Mouse (Mus musculus) adipocyte (in vitro differentiated cells): ENCODE measurements around the gene Sod1.

ENCODE experiments used
- DNase-seq: peaks from one replicate; pipeline ENCODE4 v3.0.0-alpha.2; 2016; ENCODE audit warnings: low spot score

Gene Sod1

DNA sequence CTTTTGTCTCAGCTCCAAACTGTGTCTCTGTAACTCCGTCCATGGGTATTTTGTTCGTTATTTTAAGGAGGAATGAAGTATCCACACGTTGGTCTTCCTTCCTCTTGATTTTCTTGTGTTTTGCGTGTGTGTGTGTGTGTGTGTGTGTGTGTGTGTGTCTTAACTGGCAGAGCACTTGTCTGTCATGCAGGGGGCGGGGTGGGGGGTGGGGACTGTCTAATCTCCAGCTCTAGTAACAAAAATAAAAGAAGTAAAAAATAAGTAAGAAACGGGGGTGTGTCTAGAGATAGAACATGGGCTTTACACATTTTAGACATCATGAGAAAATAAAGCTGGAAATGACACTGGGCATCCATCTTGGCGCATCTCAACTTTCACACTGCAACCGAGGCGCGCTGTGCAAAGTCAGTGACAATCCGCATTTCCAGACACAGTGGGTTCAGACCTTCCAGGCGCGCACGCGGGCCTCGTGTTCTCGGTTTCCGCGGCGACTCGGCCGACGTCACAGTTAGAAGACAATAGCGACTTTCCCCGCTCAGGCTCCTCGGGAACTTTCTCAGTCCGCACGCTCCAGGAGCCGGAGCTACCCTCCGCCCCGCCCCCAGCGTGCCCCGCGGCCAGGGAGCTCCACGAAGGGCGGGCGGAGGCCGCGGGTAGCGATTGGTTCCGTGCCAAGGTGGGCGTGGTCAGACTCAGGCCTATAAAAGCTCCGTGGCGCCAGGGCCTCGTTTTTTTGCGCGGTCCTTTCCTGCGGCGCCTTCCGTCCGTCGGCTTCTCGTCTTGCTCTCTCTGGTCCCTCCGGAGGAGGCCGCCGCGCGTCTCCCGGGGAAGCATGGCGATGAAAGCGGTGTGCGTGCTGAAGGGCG lies at the start of gene Sod1:
Gene Sod1, plus strand, starts transcription at position 729 of the 866 bp plus-strand sequence.
- peak; percentile 96 for DNase-seq

DNA sequence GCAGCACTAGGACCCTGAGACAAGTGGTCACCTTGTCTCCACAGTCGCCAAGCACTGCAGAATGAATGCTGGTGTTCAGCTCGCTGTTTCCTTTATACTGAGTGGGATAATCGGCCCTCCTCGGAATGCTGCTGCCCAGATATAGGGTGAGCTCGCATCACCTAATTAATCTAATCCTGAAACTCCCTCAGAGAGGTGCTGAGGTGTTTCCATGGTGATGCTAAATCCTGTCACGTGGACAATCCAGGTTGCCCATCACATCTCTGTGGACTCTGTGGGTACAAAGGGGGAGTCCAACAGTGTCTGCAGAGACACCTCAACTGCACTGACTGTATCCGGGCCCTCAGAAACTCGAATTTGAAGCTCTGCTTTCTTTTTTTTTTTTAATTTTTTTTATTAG lies 49.1 kb upstream of the Sod1 start:
- DNase-seq, result no peak

DNA sequence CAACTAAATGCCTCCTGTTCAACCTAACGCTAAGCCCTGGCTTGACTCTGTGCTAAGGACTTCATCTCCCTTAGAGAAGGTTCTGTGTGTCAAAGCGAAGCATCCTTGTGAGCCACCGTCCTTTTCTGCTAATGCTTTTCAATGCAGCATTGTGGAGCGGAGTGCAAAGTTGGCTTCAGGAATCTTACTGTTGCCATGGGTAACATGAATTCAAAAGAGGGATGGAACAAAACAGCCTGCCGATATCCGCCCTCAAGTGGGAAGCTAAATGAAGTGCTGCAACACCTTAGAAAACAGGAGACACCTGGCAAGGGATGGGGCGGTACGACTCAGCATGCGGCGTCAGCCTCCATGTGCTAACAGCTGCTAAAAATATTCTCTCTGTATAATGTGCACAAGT lies 44.1 kb upstream of the Sod1 start:
- DNase-seq, result no peak

DNA sequence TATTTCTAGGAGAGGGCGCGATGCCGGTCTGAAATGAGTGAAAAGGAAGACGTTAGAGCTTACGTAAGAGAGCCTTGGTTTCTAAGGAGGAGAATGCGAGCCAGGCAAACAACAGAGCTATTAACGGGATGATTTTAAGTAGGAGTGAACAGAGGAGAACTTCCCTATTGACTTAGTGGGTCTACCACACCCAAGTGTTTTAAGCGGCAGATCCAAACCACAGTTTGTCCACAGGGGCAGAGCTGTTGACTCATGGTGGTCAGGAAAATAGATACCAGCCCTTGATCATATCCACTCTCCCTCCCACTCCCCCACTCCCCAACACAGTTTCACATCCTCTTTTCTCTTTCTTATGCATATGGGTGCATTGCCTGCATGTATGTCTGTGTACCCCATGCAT lies 43.1 kb upstream of the Sod1 start:
- no peak for DNase-seq

DNA sequence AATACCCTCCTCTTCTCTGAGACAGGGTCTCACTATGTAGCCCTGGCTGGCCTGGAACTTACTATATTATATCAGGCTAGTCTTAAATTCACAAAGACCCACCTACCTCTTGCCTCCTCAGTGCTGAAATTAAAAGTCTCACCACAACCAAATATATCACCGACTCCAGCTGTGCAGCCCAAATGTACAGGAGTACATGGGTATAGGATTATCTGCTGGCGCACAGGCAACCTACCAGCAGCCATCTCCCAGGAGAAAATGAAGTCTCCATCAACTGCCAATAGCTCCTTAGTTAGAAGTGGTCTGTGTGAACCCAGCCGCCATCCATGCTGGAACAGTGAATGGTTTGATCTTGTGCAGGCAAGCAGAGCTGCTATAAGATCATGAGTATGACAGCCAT lies 42.1 kb upstream of the Sod1 start:
- DNase-seq, result no peak

DNA sequence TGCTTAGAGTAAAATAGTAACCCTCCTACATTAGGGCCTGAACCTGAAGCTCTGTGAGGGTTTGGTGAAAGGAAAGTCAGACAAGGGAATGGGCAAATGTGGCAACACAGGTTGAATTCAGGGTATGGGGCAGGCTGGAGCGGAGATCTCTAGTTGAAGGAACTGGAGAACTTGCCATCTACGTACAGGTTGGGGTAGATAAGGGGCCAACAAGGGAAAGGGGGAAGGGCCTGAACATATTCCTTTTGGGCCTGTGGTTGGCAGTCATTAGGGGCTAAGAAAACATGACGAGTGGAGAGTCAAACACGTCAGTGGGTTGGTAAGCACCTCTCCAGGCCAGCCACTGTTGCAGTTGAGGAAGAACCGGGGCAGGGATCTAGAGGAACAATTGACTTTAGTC lies 40.7 kb upstream of the Sod1 start:
- DNase-seq, result no peak

DNA sequence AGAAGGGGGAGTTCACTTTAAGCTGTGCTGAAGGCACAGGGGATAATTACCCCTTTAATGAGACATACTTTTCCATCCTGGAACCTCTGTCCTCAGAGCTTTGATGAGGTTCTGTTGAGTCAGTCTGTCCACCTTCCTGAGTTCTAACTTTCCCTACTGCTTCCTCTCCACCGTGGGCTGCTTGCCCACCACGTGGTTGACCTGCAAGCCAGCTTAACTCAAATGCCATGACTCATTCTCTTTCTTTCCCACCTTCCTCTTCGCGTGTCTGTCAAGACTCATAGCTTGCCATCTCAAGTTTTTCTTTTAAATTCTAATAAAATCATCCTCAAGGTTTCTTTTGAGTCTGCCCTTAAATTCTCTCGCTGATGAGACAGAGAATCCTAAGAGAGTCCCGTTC lies 39.6 kb upstream of the Sod1 start:
- no peak for DNase-seq

DNA sequence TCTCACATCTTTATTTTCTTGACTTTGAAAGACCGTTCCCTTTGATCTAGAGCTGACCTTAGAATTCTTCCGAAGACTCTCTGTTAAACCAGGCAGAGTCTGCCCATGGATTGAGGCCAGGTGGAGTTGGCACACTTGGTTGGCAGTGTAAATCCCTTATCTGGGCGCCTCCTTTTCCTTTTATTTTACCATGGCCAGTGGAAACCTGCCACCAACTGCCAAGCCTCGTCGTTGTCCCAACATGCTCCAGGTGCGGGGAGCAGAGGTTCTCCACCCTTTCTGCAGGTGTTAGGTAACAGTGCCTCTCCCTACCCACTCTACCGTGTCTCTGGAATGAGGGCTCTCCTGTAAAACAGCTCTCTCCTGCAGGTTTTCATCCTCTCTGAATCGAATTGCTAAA lies 38.9 kb upstream of the Sod1 start:
- DNase-seq, result no peak

DNA sequence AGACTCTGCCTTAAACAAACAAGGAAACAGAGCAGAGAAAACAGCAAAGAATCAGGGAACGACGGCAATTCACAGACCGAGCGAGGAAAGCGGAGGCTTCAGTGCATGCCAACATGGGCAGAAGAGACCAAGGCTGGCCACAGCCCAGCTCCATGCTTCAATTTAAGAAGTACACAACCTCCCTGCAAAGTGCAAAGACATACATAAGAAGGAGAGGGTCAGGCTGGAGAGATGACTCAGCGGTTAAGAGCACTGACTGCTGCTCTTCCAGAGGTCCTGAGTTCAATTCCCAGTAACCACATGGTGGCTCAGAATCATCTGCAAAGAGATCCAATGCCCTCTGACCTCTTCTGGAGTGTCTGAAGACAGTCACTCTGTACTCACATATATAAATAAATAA lies 36.4 kb upstream of the Sod1 start:
- DNase-seq, result no peak

DNA sequence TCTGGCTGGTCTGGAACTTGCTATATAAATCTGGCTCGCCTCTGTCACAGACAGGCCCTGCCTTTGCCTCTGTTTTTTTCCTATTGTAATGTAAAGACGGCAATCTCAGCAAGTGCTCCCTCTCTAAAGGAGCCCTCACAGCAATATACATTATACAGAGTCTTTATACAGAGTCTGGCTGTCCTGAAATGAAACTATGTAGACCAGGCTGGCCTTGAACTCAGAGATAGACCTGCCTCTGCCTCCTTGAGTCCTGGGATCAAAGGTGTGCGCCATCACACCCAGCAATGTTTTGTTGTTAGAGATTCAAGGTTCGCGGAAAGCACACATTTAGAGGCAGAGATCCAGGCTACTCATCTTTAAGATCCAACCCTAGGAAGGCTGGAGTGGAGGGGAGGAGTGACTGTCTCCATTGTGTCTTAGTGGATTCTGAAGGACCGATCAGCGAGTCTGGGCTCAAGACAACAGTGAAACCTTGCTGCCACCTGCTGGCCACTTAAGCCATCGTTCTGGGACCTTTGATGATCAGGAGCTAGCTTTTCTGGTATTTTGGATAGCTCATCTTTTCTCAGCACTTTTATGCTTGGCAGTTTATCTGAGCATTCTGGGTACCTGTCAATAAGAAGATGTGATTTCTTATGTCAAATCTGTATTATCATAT lies 34.5 kb upstream of the Sod1 start:
- peak; percentile 90 for DNase-seq

DNA sequence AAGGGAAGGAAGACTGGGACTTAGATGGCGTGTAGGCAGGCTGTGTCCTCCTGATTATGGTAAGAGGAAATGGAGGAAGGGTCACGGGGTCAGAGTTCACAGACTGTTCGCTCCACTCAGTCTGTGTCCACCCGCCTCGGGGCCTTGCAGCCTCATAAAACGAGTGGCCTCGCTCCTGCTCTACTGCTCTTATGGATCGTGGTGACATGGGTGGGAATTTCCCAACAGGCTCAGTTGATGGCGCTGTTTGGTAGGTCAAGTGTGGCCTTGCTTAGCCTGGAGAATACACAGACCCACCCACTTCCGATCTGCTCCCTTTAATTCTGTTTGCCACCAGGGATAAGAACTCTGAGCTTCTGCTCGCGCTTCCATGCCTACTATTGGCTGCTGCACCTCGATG lies 33.1 kb upstream of the Sod1 start:
- peak; percentile 53 for DNase-seq

DNA sequence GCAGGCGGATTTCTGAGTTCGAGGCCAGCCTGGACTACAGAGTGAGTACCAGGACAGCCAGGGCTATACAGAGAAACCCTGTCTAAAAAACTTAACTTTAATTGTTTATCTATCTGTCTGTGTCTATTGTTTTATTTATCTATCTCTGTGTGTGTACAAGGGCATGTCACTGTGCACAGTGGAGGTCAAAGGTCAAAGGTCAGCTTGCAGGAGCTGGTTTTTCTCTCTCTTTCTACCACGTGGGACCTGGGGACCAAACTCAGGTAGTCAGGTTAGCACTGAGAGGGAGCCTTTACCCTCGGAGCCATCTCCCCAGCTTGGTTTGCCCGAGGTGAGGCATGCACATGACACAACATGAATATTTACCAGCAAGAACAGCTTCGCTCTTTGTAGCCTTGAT lies 29.3 kb upstream of the Sod1 start:
- no peak for DNase-seq

DNA sequence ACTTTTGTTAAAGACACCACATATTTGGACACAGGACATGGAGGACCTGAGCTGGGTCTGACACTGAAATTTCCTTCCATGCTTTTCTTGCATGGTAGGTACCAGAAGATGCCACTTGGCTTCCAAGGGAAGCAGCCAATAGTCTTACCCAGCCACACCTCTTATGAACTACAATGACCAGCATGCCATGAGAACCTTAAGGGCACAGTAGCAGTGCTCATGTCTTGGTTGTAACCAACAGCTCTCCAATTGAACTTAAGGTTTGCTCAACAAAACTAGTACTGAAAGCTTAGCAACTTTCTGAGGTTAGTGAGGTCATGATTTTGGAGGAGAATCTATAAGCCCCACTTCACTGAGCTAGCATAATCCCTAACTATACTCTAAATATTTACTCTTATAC lies 26.8 kb upstream of the Sod1 start:
- DNase-seq, result no peak

DNA sequence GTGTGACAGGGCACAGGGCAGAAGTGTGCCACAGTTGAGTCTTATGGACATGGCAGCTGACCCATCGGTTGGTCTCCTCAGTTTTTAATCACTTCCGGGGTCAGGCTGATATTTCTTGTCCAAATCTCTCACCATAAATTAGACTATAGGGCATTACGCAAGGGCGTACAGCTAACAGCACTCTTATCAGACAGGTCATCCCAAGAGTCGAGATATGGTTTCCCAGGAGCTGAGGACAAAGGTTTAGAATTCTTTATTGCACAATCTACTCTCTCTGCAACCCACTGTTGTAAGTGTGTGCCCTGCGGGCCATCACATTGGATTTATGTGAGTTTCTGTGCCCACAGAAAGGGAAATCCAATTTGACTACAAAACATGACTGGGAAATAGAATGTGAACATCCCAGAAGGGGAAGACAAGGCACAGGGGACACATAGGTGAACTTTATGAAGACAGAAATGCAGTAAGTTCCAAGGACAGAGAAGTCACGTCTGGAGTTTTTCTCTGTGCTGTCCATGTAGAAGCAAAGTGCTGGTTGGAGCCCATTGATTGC lies 23.8 kb upstream of the Sod1 start:
- DNase-seq, result peak; percentile 57

DNA sequence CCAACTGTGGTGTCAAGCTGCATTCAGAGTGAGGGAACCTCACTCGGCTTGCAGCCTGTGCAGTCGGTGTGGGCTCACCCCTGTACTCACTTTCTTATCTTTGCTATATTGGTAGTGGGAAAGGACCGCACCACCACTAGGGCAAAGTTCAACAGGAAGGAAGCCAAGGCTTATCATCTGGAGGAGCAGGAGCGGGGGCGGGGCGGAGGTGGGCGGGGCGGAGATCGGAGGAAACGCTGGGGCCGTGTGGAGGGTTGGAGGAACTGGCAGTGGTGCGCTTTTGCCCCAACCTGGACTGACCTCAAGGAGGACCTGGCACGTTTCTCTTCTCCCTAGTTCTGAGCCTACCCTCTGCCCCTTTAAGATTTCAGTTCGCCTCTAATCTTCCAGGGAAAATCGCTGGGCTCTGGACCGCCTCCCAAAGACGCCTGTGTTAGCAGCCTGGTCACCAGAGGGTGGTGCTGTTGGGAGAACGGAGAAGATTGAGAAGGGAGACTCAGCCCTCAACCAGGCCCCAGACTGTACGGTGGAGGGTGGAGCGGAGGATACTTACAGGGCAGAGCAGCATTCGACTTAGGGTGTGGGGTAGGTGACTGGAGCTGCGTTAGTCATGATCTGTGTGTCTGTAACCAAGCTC lies 23.1 kb upstream of the Sod1 start:
- DNase-seq, result peak; percentile 96

DNA sequence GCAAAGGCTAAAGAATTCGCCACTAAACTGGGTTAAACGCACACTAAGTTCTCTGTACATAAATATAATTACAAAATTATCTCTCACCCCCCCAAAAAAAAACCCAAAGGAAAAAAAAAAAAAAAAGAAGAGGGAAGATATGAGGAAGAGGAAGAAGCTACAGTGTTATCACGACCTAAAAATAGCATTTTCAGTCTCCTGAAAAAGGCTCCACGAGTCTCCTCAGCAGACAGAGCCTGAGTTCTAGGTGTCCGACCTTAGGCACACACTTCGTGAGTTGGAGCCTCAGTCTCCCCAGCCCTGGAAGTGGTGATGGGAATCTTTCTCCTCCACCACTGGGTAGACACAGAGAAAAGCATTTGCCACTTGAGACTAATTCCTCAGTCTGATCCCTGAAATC lies 21.9 kb upstream of the Sod1 start:
- DNase-seq, result no peak

DNA sequence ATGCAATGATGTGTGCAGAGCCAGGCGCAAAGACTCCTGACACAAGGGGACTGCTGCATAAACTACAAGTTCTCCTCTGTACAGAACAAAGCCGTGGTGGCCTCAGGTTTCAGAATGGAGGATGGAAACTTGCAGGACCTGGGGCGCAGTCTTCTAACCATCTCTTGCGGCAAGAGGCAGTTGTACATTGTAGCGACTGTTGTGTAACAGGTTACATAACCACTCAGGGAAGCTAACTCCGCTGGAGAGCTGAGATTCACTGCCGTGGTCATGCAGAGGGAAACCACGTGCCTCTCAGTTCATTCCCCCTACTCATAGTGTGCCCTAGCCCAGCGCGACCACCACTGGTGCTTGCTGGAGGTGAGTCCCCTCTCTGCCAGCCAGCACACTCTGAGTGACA lies 21.4 kb upstream of the Sod1 start:
- DNase-seq, result no peak

DNA sequence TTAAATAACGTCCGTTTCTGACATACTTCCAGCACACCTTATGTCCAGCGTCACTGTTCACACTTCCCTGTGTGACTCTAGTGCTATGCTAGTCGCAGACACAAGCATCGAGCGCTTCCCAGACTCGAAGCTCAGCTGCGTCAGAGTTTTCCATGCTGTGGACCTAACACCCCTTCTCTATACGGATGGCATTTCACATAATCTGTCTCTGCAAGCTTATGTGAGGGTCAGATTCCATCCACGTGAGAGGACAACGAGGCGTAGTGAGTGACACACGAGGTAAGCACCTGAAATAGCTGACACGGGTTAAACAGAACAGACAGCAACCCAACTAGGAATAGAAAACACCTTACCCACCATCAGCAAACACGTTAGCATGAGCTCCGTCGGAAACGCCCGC lies 18.4 kb upstream of the Sod1 start:
- no peak for DNase-seq

DNA sequence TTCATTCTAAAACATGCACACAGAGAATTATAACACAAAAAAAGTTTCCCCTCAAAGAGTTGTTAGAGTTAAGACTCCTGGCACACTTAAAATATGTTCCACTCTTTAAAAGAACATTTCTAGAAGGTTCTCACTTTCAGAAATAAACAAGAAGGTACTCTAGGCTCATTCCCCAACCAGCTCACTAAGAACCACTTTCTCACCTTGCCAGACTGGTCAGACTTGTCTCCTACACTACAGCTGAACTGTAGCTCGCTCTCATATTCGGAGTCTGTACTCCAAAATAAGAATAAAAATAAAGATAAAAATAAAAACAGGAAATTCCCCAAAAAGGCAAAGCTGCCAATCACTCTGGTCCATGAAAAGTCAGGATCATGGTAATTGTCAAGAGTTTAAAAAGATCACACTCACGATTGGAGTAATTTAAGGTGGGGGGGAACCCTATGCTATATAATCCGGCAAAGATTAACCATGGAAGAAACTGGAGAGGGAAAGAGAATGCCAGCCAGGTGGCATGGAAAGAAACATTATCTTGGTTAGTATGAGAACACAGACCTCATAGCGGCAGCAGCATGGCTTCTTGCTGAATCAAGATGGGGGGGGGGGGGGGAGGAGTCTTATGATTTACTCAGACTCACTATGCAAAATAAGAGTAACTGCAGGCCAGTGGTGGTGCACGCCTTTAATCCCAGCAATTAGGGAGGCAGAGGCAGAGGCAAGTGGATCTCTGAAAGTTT lies 17.2 kb upstream of the Sod1 start:
- DNase-seq, result no peak

DNA sequence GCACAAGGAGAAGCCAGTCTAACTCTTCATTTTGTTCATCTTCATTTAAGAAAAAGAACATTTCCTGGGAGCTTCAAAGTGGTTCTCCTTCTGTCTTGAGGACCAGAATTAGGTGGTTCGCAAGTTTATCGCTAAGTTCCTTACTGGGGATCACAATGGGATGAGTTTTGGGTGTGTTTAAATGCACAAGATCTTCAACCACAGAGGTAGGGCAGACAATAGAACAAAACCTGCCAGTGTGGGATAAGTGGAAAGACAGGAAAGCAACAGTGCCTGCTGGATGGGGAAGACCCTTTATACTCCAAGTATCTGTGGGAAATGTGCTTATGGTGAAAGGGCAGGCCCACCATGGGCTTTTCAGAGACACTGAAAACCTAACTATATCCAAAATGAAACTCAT lies 15.7 kb upstream of the Sod1 start:
- no peak for DNase-seq

DNA sequence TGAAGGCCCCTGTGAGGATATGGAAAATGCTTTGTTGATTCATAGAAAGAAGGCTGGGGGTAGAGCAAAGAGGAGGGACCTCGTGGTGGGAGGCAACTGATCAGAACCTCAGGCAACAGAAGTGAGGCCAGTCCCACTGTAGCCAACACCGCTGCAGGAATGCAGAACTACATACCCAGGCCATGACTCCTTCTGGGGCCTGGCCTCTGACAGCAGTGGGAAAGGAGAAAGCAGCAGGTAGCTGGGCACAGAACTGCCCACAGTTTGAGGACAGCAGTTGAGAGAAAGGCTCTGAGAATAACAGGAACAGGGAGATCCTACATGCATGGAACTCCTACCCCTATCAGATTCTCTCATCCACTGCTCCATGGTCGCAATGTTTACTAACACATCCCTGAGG lies 11.6 kb upstream of the Sod1 start:
- no peak for DNase-seq

DNA sequence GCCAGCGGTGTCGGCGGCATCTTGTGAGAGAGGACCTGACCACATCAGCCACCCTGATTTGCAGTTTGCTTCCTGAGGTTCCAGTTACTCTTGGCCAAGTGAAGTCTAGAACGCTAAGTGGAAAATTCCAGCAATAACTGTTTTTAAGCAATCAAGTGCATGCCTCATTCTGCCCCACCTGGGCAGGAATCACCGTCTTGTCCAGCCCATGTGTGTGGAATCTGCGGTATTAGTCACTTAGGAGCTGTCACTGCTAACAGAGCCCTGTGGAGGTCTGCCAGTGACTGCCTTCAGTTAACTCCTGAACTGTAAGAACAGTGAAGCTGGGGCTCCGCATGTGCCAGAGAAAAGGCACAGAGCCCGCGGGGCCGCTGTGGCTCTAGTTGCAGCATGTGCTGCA lies 9.8 kb upstream of the Sod1 start:
- peak; percentile 39 for DNase-seq
